Mouse (Mus musculus): Measurements from ENCODE around the gene Usp36. TPM values are rescaled to one million over a fixed set of nuclear protein-coding genes. Genes with fewer than 3 reads are reported as not detected.

Gene Usp36
- polyA plus RNA-seq, 1 experiment from 2014 or later = 16.1 TPM

DNA sequence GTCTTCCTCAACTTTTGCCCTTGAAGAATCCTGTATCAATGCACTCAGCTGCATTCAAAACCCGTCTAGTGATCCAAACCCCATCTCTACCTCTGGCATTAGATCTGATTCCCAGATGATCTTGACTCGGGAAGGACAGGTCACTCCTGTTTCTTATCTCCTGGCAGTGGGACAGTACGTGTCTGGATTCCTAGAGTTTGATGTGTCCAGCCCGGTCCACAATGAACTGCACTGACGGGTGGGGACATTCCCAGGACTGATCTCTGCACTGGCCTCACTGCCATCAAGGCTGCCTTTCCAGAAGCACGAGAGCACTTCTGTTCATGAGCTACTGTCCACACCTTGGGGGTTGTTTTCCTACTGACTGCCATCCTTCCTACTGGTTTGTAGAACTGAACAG lies 73.6 kb downstream of the Usp36 start:
- Histone ChIP-seq H3K9ac (ENCODE audit: low read depth, low read length) (no peak overlapping the region), H3K27ac (replicated peaks; ENCODE audit: low read depth, low read length) (no peak overlapping the region), H3K36me3 (ENCODE audit: control insufficient read depth, insufficient read depth, low read length) (no peaks in the 10 kb centered on the region), H3K4me3 (ENCODE audit: low read depth, low read length) (no peak overlapping the region), H3K9me3 (ENCODE audit: control insufficient read depth, low read length) (no peaks in the 10 kb centered on the region), H3K4me2 (ENCODE audit: low read depth, low read length) (no peak overlapping the region), H3K27me3 (replicated peaks; ENCODE audit: control insufficient read depth, insufficient read depth, low read length) (no peaks in the 10 kb centered on the region), H3K4me1 (ENCODE audit: control insufficient read depth, insufficient read depth, low read length) (peaks cover 10% of the 10 kb centered on the region)
- 78% methylated on average over 6 of the region's 6 CpGs for WGBS
- ATAC-seq (ENCODE audit: low read depth) = no peak
- no peak for DNase-seq (ENCODE audit: low spot score)

GRCm38 (mm10) chr11:118215928-118216458 lies 74.1 kb downstream of the Usp36 start:
- no peak overlapping the region for H3K4me2 ChIP-seq (ENCODE audit: low read depth, low read length)
- no peak for DNase-seq (ENCODE audit: low spot score)
- H3K9me3 ChIP-seq (ENCODE audit: control insufficient read depth, low read length) = no peaks in the 10 kb centered on the region
- ATAC-seq (ENCODE audit: low read depth) = no peak
- H3K9ac ChIP-seq (ENCODE audit: low read depth, low read length) = no peak overlapping the region
- 0 out of 2 replicates have a peak overlapping the region, but pooled peaks have one; percentile 8 for H3K27ac ChIP-seq (replicated peaks; ENCODE audit: low read depth, low read length)
- 48% methylated on average over 5 of the region's 5 CpGs for WGBS
- H3K36me3 ChIP-seq (ENCODE audit: control insufficient read depth, insufficient read depth, low read length) = no peaks in the 10 kb centered on the region
- H3K27me3 ChIP-seq (replicated peaks; ENCODE audit: control insufficient read depth, insufficient read depth, low read length) = no peaks in the 10 kb centered on the region
- peaks cover 14% of the 10 kb centered on the region for H3K4me1 ChIP-seq (ENCODE audit: control insufficient read depth, insufficient read depth, low read length)
- no peak overlapping the region for H3K4me3 ChIP-seq (ENCODE audit: low read depth, low read length)

DNA sequence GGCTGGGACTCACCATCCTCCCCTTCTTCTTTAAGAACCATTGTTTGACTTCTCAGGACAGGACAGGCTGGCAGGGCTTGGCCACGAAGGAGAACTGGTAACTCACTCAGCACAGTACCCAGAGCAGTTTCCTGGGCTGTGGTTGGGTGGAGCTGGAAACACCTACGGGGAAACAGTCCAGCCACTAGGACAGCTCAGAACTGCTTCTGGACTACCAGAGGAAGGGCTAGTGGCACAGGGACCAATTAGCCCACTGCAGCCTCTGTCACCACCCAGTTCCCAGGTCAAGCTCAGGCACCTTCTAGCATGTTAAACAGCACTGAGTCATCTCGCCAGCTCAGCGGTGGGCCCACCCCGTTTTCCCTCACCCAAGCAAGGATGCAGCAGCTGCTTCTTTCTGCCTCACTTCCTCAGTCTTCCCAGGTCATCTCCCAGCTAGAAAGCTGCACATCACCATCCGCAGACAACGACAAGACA lies 77.4 kb downstream of the Usp36 start:
- DNase-seq (ENCODE audit: low spot score) = no peak
- Histone ChIP-seq H3K36me3 (ENCODE audit: control insufficient read depth, insufficient read depth, low read length) (no peaks in the 10 kb centered on the region), H3K9me3 (ENCODE audit: control insufficient read depth, low read length) (no peaks in the 10 kb centered on the region), H3K4me2 (ENCODE audit: low read depth, low read length) (no peak overlapping the region), H3K27me3 (replicated peaks; ENCODE audit: control insufficient read depth, insufficient read depth, low read length) (no peaks in the 10 kb centered on the region), H3K4me3 (ENCODE audit: low read depth, low read length) (no peak overlapping the region), H3K4me1 (ENCODE audit: control insufficient read depth, insufficient read depth, low read length) (peaks cover 34% of the 10 kb centered on the region), H3K9ac (ENCODE audit: low read depth, low read length) (no peak overlapping the region), H3K27ac (replicated peaks; ENCODE audit: low read depth, low read length) (no peak overlapping the region)
- WGBS = 69% methylated on average over 6 of the region's 7 CpGs
- no peak for ATAC-seq (ENCODE audit: low read depth)

- Histone ChIP-seq H3K4me2 (ENCODE audit: low read depth, low read length) (no peak overlapping the region), H3K27ac (replicated peaks; ENCODE audit: low read depth, low read length) (no peak overlapping the region), H3K36me3 (ENCODE audit: control insufficient read depth, insufficient read depth, low read length) (no peaks in the 10 kb centered on the region), H3K27me3 (replicated peaks; ENCODE audit: control insufficient read depth, insufficient read depth, low read length) (no peaks in the 10 kb centered on the region), H3K4me3 (ENCODE audit: low read depth, low read length) (no peak overlapping the region), H3K9ac (ENCODE audit: low read depth, low read length) (no peak overlapping the region), H3K4me1 (ENCODE audit: control insufficient read depth, insufficient read depth, low read length) (peaks cover 34% of the 10 kb centered on the region), H3K9me3 (ENCODE audit: control insufficient read depth, low read length) (no peaks in the 10 kb centered on the region)
- 46% methylated on average over 10 of the region's 10 CpGs for WGBS
- DNase-seq (ENCODE audit: low spot score) = no peak
- no peak; the same call in 1 of the 2 replicates for ATAC-seq (ENCODE audit: low read depth)
Observed at GRCm38 (mm10) chr11:118211749-118212635, 78.1 kb downstream of the Usp36 start.

- H3K27me3 ChIP-seq (replicated peaks; ENCODE audit: control insufficient read depth, insufficient read depth, low read length) = no peaks in the 10 kb centered on the region
- H3K9ac ChIP-seq (ENCODE audit: low read depth, low read length) = no peak overlapping the region
- no peaks in the 10 kb centered on the region for H3K9me3 ChIP-seq (ENCODE audit: control insufficient read depth, low read length)
- H3K4me3 ChIP-seq (ENCODE audit: low read depth, low read length) = no peak overlapping the region
- no peak for ATAC-seq (ENCODE audit: low read depth)
- WGBS = 82% methylated on average over 5 of the region's 5 CpGs
- no peaks in the 10 kb centered on the region for H3K36me3 ChIP-seq (ENCODE audit: control insufficient read depth, insufficient read depth, low read length)
- H3K27ac ChIP-seq (replicated peaks; ENCODE audit: low read depth, low read length) = no peak overlapping the region; the same call in 1 of the 2 replicates
- H3K4me1 ChIP-seq (ENCODE audit: control insufficient read depth, insufficient read depth, low read length) = peaks cover 34% of the 10 kb centered on the region
- no peak overlapping the region for H3K4me2 ChIP-seq (ENCODE audit: low read depth, low read length)
- DNase-seq (ENCODE audit: low spot score) = no peak
Observed at GRCm38 (mm10) chr11:118210962-118211361, 79.1 kb downstream of the Usp36 start.

- Histone ChIP-seq H3K27me3 (replicated peaks; ENCODE audit: control insufficient read depth, insufficient read depth, low read length) (no peaks in the 10 kb centered on the region), H3K4me3 (ENCODE audit: low read depth, low read length) (no peak overlapping the region), H3K27ac (replicated peaks; ENCODE audit: low read depth, low read length) (no peak overlapping the region), H3K9ac (ENCODE audit: low read depth, low read length) (no peak overlapping the region), H3K9me3 (ENCODE audit: control insufficient read depth, low read length) (no peaks in the 10 kb centered on the region), H3K36me3 (ENCODE audit: control insufficient read depth, insufficient read depth, low read length) (no peaks in the 10 kb centered on the region), H3K4me2 (ENCODE audit: low read depth, low read length) (no peak overlapping the region), H3K4me1 (ENCODE audit: control insufficient read depth, insufficient read depth, low read length) (peaks cover 34% of the 10 kb centered on the region)
- ATAC-seq (ENCODE audit: low read depth) = no peak
- DNase-seq (ENCODE audit: low spot score) = no peak
- 78% methylated on average over 4 of the region's 4 CpGs for WGBS
Observed at GRCm38 (mm10) chr11:118210116-118210515, 79.9 kb downstream of the Usp36 start.

Other genes with a start within 250 kb of the Usp36 start
- gene Dnah17, start 159.6 kb downstream of the Usp36 start, polyA plus RNA-seq (2014; fragmentation: Nextera tagmentation; extraction: Ambion mirVana) = 0.06 and 0.09 TPM in 2 replicates
- gene Cyth1, start 41.7 kb downstream of the Usp36 start, polyA plus RNA-seq (2014; fragmentation: Nextera tagmentation; extraction: Ambion mirVana) = 11.4 and 12.5 TPM in 2 replicates
- 0.63 and 1.2 TPM in 2 replicates for gene Cep295nl, start 52.3 kb upstream of the Usp36 start, polyA plus RNA-seq (2014; fragmentation: Nextera tagmentation; extraction: Ambion mirVana)
- gene Timp2, start 65.5 kb upstream of the Usp36 start, polyA plus RNA-seq (2014; fragmentation: Nextera tagmentation; extraction: Ambion mirVana) = 182 and 196 TPM in 2 replicates
- gene Lgals3bp, start 111.8 kb upstream of the Usp36 start, polyA plus RNA-seq (2014; fragmentation: Nextera tagmentation; extraction: Ambion mirVana) = 11.8 and 14.2 TPM in 2 replicates
- gene Cant1, start 128.8 kb upstream of the Usp36 start, polyA plus RNA-seq (2014; fragmentation: Nextera tagmentation; extraction: Ambion mirVana) = 30.8 and 30.9 TPM in 2 replicates
- gene C1qtnf1, start 138.0 kb upstream of the Usp36 start, polyA plus RNA-seq (2014; fragmentation: Nextera tagmentation; extraction: Ambion mirVana) = 14.3 and 15.9 TPM in 2 replicates
- gene Engase, start 186.6 kb upstream of the Usp36 start, polyA plus RNA-seq (2014; fragmentation: Nextera tagmentation; extraction: Ambion mirVana) = 6.0 and 7.6 TPM in 2 replicates